Mouse (Mus musculus): ENCODE data around the gene Htra3. TPM values are rescaled to one million over a fixed set of nuclear protein-coding genes. Genes with fewer than 3 reads are reported as not detected.

Htra3 gene
- polyA plus RNA-seq, 2 experiments from 2014 or later, result not detected

DNA sequence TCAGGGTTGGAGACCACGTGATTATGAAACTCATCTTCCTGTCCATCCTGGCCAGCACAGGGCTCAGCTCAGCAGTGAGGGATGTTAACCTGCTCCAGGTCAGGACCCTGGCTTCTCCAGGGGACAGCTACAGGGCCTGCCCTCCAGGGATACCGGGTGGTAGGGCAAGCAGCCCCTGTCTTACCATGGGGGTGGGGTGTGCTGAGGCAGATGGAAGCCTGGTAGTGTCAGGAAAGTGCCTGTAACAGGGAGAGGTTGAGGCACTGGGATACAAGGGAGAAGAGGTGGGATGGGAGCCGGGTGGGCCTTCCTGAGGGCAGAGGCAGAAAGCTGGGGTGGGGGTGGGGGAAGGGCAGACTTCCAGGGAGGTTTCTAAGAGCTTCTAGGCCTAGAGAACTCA, 27.3 kb downstream of the Htra3 start:
- ATAC-seq, result no peak

DNA sequence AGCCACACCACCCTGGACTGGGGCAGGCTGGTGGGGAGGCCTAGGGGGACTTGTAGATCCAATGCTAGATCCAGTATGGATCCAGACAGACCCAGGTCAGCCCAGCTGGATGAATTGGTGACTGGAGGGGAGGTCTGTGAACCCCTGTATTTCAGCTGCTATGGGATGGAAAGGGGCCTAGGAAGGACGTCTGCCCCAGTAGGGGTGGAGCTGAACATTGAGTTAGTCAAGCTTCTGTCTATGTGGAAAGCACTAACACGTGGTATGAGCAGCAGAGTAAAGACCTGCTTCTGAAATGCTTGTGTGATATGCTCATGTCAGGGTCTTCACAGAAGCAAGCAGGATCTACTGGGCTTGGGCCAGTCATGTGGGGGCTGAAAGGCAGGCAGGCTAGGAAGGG, 31.4 kb downstream of the Htra3 start:
- no peak for ATAC-seq

DNA sequence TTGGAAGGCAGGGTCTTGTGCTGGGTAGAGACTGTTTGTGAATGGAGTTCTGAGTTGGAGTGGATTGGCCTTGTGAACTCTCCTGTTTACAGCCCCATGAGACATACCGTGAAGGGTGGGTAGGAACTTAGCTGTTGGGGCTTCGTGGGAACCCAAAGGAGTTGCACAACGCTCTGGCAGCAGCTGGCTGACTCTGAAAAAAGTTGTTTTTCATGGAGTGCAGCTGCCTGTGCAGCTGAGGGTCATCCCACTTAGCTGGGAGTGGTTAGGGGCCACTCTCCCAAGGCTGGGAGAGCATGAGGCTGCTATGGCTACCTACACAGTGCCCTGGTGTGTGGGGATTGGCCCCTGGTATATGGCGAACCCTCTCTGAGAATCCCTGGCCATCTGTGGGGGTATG, 32.0 kb downstream of the Htra3 start:
- no peak for ATAC-seq

DNA sequence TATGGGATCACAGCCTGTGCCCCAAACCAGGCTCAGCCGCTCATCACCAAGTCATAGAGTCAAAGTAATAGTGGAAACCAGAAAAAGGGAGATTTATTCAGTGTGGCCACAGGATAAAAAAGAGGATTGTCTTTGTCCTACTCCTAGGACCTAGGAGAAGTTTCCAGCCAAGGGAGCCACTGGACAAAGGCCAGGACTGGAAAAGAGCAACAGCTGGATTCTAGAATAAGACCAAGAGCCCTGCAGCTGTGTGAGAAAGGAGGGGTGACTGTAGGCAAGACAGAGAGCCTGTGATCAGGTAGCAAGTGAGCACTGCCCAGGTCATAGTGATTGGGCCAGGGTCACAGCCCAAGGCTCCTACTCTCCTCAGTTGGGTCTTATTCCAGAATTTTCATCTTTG, 32.7 kb downstream of the Htra3 start:
- no peak for ATAC-seq

DNA sequence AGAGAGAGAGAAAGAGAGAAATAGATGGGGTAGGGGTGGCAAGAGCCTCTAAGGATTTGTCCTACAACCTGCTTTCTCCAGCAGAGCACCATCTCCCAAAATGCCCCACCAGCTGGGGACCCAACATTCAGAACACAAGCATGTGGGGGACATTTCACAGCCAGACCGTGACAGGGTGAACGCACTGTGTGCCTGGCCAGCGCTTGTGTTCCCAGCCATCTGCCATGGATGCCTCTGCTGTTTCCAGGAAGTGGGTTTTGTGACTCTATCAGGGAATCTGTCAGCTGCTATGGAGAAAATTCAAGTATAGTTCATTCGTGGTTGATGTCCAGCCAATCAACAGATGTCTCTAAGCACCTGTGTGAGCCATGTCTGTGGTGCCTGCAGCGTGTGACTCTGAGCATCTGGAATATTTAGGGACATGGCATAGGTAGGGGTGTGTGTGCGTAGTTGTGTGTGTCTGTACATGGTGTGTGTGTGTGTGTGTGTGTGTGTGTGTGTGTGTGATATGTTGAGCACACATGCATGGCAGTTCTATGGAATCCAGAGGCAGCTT, 33.6 kb downstream of the Htra3 start:
- ATAC-seq, result no peak

DNA sequence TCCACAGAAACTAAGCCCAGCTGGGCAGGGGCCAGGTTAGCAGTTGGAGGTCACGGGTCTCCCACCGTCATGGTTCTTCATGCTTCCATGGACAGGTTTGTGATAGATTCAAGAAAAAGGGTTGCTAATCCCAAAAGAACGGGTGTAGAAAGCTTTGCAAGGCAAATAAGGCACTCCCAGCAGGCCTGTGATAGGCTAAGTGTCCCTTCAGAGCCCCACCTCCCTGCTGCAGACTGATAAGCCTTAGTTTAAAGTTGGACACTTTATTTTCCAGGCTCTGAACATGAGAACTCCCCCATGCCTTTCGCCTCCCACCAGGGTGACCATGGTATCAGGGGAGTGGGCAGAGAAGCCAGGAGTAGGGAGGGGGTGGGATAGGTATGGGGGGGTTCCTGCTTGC, 35.5 kb downstream of the Htra3 start:
- no peak for ATAC-seq

DNA sequence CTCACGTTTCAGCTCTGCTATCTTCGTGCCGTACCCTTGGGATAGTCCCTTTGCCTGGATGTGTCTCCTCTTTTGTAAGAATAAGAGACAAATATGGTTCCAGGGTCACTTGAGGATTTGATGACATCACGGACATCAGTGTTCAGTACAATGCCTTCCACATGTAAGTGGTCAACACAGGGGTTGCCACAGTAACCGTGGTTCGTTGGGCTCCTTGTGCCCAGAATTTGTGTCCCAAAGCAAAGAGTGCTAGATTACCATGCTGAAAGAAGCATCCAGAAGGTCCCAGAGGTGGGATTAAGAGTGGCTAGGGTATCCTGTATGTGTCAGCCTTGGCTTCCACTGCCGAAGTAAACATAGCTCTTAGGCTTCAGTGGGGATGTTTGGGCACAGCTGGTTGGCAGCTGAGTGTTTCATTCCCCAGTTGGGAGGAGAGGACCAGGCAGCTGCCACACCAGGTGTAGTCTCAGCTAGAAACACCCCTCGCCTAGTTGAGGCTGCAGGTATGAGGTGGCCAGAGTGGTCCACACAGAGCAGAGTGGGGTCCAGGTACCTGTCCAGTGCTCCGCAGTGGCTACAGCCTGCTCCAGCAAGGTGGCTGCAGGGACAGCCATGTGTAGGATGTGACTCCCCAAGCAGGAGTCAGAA, 36.1 kb downstream of the Htra3 start:
- ATAC-seq, result no peak

DNA sequence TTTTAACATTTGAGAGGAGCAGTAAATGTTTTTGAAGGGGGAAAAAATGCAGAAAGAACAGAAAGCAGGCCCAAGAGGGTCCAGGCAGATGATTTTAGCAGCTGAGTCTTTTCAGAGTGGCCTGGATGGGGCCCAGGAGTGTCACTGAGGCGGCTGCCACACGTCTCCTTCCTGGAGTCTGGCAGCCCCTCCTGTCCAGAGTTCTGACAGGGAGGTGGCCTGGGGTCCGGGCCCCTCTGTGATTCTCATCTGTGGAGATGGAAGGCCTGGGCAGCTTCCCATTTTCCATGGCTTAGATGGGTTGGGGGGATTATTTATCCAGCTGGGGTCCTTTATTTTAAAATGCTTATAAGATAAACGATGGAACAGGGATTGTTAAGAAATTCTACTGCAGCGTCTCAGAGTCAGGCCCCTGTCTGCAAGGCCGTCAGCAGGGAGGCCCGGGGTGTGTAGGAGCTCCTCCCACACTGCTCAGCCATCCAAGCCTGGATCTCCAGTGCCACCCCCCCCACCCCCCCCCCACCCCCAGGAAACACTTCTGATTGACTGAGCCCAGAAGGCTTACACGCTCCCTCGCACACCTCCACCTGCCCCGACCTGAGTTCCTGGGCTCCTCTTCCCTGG, 37.5 kb downstream of the Htra3 start:
- no peak for ATAC-seq

DNA sequence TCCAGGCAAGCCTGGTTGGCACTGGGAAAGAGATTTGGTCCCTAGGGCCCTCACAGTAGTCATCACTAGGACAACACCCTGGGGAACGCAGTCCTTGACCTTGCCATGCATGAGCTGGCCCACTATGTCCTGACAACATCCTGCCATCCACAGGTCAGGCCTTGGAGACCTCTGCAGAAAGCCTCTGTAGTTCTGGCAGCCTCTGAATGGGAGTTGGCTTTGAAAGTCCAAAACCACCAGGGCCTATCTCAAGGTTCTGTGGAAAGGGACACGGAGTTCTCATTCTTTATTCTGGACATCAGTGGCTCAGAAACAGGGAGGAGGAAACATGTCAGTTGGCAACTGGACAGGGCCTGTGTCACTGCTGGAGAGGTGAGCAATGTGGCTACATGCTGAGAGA, 43.6 kb downstream of the Htra3 start:
- no peak for ATAC-seq

DNA sequence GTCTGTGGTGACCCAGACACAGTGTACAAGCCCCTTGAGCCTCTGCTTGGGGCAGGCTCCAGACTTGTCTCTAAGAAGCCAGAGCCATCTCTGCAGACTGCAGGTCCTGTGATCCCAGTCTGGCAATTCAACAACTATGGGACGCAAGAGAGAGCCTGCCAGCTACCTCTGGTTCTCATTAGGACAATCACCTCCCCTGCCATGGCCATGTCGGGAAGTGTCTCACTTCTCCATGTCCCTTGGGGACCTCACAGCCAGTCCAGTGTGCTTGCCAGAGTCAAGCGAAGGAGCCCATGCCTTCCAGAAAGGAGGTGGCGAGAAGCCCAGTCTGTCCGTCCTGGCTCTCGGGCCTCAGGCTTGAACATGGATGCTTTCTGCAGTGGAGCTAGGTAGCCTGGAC, 46.7 kb downstream of the Htra3 start:
- ATAC-seq, result no peak

DNA sequence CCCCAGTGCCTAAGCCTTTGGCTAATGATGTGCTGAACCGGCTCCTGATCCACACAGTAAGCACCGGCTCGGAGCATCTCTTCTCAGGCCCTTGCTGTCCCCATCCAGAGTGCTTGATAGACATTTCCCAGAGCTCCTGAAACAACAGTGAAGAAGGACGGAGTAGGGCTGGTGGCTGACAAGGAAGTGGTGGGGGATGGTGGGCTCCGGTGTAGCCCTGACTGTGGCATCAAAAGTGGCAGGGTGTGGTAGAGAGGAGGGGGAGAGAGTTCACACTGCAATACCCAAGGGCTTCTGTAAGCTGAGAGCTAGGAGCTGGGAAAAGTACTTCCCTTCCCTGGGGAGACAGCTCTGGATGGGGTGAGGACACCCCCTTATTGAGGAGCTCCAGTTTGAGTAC, 47.8 kb downstream of the Htra3 start:
- ATAC-seq, result no peak

DNA sequence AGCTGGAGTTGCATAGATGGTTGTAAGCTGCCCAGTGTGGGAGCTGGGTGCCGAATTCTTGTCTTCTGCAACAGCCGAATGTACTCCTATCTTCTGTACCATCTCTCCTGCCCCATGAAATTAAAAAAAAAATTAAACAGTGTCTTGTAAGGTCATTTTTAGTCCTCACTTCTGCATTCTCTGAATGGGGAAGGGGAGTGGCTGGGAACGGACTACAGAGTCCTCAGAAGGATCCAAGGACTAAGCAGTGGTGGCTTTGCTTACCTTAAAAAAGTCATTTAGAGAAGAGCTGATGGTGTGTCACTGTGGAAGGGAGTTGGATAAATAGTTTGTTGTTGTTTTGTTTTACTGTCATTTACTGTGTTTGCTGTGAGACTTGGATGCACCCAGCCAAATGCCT, 48.4 kb downstream of the Htra3 start:
- no peak for ATAC-seq

DNA sequence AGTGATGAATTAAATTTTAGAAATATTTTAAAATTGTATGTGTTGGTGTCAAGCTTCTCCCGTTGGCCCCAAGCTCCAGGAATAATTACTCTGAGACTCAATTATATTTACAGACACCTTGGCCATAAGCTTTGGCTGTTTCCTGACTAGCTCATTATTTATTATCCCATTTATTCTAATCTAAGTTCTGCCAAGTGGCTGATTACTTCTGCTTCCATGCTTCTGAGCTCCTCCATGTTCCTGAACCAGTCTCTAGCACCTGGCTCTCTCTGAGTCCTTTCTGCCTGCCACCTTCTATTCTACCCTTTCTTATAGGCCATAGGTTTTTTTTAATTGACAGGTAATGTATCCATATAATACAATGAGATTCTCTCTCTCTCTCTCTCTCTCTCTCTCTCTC, 48.9 kb downstream of the Htra3 start:
- no peak for ATAC-seq

DNA sequence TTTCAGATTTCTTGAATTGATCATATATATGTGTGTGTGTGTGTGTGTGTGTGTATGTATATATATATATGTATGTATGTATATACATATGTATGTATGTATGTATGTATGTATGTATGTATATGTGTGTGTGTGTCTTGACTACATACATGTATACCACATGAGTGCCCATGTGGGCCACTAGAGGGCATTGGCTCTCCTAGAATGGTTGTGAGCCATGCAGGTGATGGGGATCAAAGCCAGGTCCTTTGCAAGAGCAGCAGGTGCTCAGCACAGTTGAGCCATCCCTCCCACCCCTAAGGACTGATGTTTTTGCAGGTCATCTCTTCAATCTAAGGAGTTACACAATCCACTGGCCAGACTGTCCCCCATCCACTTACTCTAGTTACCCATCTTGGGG, 50.2 kb downstream of the Htra3 start:
- ATAC-seq, result no peak

DNA sequence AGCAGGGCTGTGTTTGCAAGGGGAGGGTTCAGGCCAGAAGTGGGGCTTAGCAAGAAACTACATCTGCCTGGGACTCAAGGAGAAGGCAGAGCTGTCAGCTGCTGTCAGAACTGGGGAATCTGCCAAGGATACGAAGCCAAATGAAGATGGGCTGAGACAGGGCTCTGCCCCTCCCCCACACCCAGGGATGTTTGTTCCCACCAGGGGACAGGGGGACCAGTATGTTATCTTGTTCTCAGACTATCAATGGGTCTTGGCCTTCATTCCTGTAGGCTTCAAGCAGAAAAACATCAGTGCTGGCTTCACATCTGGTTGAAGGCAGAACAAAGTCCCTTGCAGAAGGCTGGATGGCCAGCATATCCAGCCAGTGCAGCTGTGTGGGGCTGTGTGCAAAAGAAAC, 50.9 kb downstream of the Htra3 start:
- ATAC-seq, result no peak

DNA sequence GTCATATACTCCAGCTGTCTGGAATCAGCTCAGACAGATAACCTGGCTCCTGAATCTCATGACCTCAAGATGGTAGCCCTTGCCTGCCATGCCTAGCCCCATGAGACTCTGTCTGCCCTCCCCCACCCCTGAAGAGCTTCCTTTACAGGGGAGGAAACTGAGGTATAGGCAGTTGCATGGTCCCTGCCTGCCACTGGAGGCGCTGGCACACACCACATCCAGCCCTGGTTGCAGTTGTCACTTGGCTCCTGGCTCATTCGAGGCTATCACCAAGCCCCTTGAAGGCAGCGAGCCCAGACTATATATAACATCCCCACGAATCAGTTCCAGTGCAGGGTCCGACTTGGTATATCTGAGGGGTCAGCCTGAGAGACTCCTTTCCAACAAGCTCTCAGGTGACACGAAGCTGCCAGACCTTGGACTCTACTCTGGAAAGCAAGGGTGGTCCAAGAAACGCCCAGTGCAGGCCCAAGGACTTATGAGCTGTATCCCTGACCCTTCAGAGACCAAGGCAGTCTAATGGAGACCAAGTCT, 52.2 kb downstream of the Htra3 start:
- no peak for ATAC-seq

DNA sequence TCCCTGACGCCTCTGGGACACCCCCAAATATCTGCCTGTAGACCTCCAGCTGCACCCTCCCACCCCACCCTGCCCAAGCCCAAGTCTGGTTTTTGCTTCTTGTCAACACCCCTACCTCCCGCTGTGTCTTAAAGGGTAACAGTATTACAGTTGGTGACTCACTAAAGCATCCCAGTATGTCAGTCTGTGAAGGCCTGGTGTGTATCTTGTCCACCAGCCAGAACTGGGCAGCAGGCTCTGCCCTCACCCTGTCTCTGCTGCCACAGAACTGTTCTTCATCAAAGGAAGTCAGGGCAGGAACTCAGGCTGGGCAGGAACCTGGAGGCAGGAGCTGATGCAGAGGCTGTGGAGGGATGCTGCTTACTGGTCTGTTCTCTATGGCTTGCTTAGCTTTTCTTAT, 53.2 kb downstream of the Htra3 start:
- no peak for ATAC-seq

DNA sequence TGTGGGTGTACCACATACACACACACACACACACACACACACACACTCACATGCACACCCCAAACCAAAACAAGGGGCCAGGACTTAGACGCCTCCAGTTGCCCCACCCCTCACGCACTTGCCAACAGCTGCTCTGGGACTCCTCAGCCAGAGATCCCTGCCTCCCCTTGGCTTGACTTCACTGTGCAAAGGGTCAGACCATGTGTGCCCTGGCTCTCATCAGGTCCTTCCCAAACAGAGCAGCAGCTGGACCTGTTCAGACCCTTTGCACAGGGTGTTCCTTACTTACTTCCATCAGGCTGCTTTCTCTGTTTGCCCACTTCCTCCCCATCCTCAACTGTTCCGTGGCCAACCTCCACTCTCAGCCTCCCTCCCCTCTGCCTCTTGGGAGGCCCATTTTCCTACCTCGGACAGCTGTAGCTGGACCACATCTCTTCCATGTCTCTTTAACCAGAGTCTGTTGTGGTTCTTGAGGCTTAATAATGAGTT, 54.8 kb downstream of the Htra3 start:
- ATAC-seq, result no peak

DNA sequence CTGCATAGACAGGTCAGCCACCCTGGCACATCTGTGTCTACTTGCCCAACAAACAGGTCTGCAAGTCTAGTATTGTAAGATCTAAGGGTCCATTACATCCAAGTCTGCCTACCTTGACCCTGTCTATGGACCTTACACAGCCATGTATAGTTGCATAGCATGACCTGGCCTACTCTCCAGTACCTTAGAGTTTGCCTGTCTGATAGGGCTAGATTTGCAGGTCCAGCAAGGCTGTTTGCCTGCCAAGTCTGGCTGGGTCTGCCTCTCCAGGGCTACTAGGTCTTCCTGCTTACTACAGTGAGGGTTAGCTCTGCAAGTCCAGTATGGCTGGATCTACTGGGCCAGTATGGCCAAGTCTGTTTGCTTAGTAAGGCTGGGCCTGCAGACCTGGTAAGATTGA, 55.8 kb downstream of the Htra3 start:
- ATAC-seq, result no peak

DNA sequence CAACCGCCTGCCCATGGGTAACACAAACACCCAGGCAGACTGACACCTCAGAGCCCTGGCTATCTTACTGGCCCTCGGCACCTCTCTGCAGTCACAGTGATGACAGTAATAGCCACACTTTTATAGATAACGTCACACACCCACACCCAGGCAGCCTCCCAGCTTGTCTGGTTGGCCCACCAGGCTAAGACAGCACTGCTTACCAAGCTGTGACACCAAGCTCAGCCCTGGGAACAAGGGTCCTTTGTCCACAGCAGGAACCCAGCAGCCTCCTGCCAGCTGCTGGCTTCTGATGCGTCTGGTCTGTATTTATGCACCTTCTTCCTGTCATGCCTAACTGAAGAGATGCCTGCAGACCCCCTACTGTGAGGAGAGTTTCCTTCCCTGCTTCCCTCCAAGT, 58.5 kb downstream of the Htra3 start:
- ATAC-seq, result no peak

DNA sequence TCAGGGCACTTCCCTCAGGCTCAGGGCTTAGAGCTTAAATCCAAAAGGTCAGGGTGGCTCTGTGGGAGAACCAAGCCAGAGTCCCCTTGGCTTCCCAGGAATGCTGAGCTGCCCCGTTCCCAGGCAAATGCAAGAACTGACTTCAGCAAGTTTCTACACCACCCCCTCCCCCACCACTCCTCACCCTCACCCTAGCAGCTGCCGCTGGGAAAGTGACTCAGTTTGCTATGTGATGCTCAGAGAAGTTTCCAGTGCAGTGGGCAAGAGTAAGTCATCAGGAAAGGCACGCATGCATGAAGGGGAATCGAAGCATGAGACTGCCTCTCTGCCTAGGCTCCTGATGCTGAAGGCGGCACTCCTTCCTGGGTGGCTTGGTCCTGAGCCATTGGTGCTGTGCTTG, 62.6 kb downstream of the Htra3 start:
- ATAC-seq, result no peak

DNA sequence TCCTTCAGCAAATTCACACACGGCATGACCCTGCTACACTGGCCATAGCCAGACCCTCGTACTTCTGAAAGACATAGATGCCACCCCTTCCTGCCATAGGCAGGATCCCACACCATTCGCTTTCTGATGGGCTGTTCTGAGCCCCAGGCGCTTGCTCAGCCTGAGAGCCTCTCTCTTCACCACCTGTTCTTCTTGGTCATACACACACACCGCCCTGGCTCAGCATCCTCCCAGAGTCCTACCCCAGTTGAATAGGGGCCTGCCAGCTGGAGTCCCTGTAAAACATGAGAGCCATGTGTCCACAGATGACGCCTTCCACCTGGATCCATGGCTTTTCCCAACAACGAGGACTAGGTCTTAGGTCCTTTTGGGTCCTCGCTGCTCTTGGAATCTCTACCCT, 66.9 kb downstream of the Htra3 start:
- ATAC-seq, result no peak

DNA sequence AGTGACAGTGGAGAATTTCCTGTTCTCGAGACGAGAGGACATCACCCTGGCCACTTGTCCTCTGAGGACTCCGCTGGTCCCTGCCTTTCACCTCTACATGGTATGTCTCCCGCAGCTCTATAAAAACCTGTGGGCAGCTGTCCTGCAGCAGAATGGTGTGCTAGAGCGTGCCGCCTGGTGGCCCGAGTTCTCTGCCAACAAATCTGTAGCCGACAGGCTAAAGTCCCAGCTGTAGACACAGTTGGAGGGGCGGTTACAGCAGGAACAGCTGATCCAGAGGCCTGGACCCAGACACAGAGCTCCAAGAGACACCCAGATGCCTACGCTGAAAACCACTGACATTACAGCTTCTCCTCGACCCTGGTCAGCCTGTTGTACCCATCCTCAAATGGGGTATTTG, 67.7 kb downstream of the Htra3 start:
- ATAC-seq, result no peak

DNA sequence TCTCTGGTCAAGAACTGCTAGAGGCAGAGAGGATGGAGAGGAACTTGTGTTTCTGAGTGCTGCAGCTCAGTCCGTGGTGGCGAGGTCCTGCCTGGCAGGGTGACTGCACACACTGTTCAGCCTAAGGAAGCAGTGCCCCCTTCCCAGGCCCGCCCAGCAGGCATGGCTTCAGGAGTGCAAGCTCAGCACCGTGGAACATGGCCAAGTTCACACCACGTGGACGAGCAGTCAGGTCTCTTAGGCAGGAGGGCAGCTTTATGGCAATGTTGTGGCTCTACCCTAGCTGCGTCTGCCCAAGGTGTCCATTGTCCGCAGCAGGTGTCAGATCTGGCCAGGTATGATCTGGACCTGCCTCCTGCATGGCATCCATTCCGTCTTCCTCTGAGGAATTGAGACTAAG, 68.4 kb downstream of the Htra3 start:
- ATAC-seq, result no peak
